Mouse (Mus musculus) liver, embryonic 14.5 days (tissue): ENCODE measurements around the gene Rnf167.

Experiments used
- CTCF ChIP-seq: IDR thresholded peaks from 2 replicates; pipeline ENCODE4 v1.5.1; 2016; ENCODE audit warnings: antibody characterized with exemption, low read depth, control low read depth
- EP300 ChIP-seq: IDR thresholded peaks from 2 replicates; pipeline ENCODE4 v1.6.1; 2016; ENCODE audit warnings: antibody characterized with exemption, low read depth

DNA sequence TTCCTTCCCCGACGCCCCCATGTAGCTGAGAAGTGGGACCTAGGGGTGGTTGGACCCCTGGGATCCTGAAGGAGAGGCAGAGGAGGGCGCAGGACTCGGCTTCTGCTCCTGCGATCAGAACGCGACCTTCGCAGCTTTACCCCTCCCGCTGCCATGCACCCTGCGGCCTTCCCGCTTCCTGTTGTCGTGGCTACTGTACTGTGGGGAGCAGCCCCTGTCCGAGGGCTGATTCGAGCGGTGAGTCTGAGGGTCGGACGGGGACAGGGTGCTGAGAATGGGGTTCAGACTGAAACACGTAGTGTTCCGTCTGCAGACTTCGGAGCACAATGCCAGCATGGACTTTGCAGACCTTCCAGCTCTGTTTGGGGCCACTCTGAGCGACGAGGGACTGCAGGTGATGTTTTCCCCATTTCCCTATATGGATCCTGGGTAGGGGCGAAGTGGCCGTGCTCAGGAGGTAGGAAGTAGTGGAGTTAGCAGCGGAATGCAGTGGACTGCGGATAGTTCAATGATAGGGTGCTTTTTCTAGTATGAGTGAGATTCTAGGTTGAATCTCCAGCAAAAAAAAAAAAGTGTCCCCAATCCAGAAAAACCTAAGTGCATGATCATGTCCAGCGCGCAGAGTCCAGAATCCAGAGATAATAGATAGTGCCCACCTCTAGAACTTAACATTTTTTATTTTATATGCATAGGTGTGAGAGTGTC lies 833 bp downstream of the Rnf167 start:
- no peak for TF ChIP-seq CTCF
- TF ChIP-seq EP300: no peak
